Mouse (Mus musculus) midbrain, embryonic 13.5 days (tissue): ENCODE results near the gene Rnf166. TPM values are rescaled to one million over a fixed set of nuclear protein-coding genes. Genes with fewer than 3 reads are reported as not detected.

ENCODE experiments used
- ATAC-seq: fragments of 200-750 bp; cut with Nextera tagmentation; 2 replicates; pipeline ENCODE4 v1.8.0; 2017; ENCODE audit warnings: mild to moderate bottlenecking, moderate TSS enrichment, moderate library complexity
- H3K27ac ChIP-seq: fragments of 300-500 bp; sonication (generic); 2 replicates; pipeline ENCODE4 v1.5.1; 2015; ENCODE audit warnings: inconsistent platforms, mild to moderate bottlenecking, moderate library complexity
- H3K27me3 ChIP-seq: fragments of 300-500 bp; sonication (generic); 2 replicates; pipeline ENCODE4 v1.6.1; 2015; ENCODE audit warnings: mild to moderate bottlenecking, inconsistent platforms
- H3K36me3 ChIP-seq: fragments of 300-500 bp; sonication (generic); 2 replicates; pipeline ENCODE4 v1.6.1; 2015; ENCODE audit warnings: mild to moderate bottlenecking, inconsistent platforms
- H3K4me1 ChIP-seq: fragments of 300-500 bp; sonication (generic); replicated peaks from 2 replicates; pipeline ENCODE4 v1.6.1; 2015; ENCODE audit warnings: inconsistent platforms
- H3K4me2 ChIP-seq: fragments of 300-500 bp; sonication (generic); replicated peaks from 2 replicates; pipeline ENCODE4 v1.6.1; 2015; ENCODE audit warnings: moderate library complexity, mild to moderate bottlenecking, inconsistent platforms
- H3K4me3 ChIP-seq: fragments of 300-500 bp; sonication (generic); replicated peaks from 2 replicates; pipeline ENCODE4 v1.5.1; 2015; ENCODE audit warnings: mild to moderate bottlenecking, inconsistent platforms
- H3K9ac ChIP-seq: fragments of 300-500 bp; sonication (generic); replicated peaks from 2 replicates; pipeline ENCODE4 v1.6.1; 2015; ENCODE audit warnings: mild to moderate bottlenecking, inconsistent platforms
- H3K9me3 ChIP-seq: fragments of 300-500 bp; sonication (generic); 2 replicates; pipeline ENCODE4 v1.6.1; 2016; ENCODE audit warnings: mild to moderate bottlenecking, inconsistent platforms
- WGBS: fragments of 180-500 bp; shearing (Covaris S2); methylation state at CpG from one replicate; pipeline ENCODE4 v1.1.7; 2015; 5-methylcytosine and 5-hydroxymethylcytosine counted together
- microRNA-seq: library from miRNA; unstranded; fragments of <30 nt; microRNA quantifications from one replicate; pipeline ENCODE4, GENCODE M21; 2016
- polyA plus RNA-seq: library from polyadenylated mRNA; unstranded; fragments of >200 nt; fragmentation: Nextera tagmentation; extraction: Ambion mirVana; gene quantifications from 2 replicates; pipeline ENCODE4 v1.2.1, GENCODE M21; 2015

Rnf166 gene
- polyA plus RNA-seq, 1 experiment from 2014 or later: 38.1 TPM

DNA sequence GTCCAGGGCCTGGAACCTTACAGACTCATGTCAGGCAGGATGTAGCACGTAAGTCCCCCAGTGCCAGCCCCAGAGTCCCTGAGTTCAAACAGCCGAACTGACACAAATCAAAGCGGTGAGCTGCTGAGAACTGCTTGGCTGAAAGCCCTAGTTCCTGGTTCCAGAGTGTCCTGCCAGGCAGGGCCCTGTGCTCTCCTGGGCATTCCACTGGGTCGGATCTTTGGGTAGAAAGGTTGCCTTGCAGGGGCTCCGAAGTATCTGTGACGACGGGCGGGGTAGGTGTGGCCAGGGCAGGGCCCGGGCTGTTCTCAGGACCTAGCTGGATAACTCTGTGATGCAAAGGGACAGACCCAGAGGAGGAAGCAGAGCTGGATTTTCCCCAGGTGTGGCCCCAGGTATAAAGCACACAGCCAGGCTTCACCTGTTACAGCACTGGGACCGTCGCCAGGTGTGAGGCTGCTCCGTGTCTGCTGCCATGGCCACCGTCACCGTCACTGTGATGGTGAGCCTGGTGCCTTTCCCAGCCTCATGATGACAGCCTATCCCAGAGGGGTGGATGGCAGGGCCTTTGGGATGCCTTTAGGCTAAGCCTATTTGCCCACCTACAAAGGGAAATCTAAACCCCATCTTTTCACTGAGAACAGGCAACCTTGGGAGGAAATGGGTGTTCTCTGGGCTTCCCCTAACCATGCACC is 54.3 kb downstream of the Rnf166 start, which contains the start of gene Il17c:
Il17c (plus strand) TSS at position 645 of the 695 bp plus-strand sequence.
- Histone ChIP-seq H3K27ac (no peak within 1 kb of the TSS), H3K9ac (no peak within 1 kb of the TSS), H3K4me3 (no peak within 1 kb of the TSS), H3K36me3 (peaks cover 27% of the 10 kb centered on the region), H3K27me3 (no peaks in the 10 kb centered on the region), H3K4me1 (no peaks in the 10 kb centered on the region), H3K4me2 (no peak within 1 kb of the TSS), H3K9me3 (no peaks in the 10 kb centered on the region)
- no peak for ATAC-seq
- WGBS: 87% methylated on average over 14 of the region's 14 CpGs

GRCm38 (mm10) chr8:122419881-122420555 is 55.8 kb downstream of the Rnf166 start:
- no peak overlapping the region for H3K27ac ChIP-seq
- H3K27me3 ChIP-seq: no peaks in the 10 kb centered on the region
- no peak overlapping the region for H3K4me3 ChIP-seq
- H3K9ac ChIP-seq: no peak overlapping the region
- no peak overlapping the region for H3K4me2 ChIP-seq
- no peak for ATAC-seq
- 61% methylated on average over 9 of the region's 9 CpGs for WGBS
- H3K9me3 ChIP-seq: no peaks in the 10 kb centered on the region
- H3K4me1 ChIP-seq: no peaks in the 10 kb centered on the region
- peaks cover 42% of the 10 kb centered on the region for H3K36me3 ChIP-seq

Small RNAs within 50 kb of the gene (microRNA-seq; reads per million reads assigned to microRNA genes)
- gene Gm24366: not detected

Other genes with a start within 250 kb of the Rnf166 start
- 1.5 and 2.1 TPM in 2 replicates for gene Zfpm1, start 193.9 kb downstream of the Rnf166 start, polyA plus RNA-seq
- not detected in 2 replicates for gene Trhr2, start 115.3 kb downstream of the Rnf166 start, polyA plus RNA-seq
- 40.0 and 44.9 TPM in 2 replicates for gene Zc3h18, start 99.5 kb downstream of the Rnf166 start, polyA plus RNA-seq
- gene Il17c, start 54.0 kb downstream of the Rnf166 start, polyA plus RNA-seq: not detected in 2 replicates
- 30.7 and 33.8 TPM in 2 replicates for gene Cyba, start 43.1 kb downstream of the Rnf166 start, polyA plus RNA-seq
- gene Mvd, start 32.6 kb downstream of the Rnf166 start, polyA plus RNA-seq: 45.9 and 47.5 TPM in 2 replicates
- gene Snai3, start 15.3 kb downstream of the Rnf166 start, polyA plus RNA-seq: not detected in 2 replicates
- 73.0 and 80.7 TPM in 2 replicates for gene Ctu2, start 79 bp upstream of the Rnf166 start, polyA plus RNA-seq
- gene Piezo1, start 75.3 kb upstream of the Rnf166 start, polyA plus RNA-seq: 1.6 and 2.9 TPM in 2 replicates
- 13.8 and 14.1 TPM in 2 replicates for gene Cdt1, start 92.0 kb upstream of the Rnf166 start, polyA plus RNA-seq
- 136 and 152 TPM in 2 replicates for gene Aprt, start 100.8 kb upstream of the Rnf166 start, polyA plus RNA-seq
- gene Galns, start 135.4 kb upstream of the Rnf166 start, polyA plus RNA-seq: 3.9 and 4.7 TPM in 2 replicates
- gene Trappc2l, start 135.6 kb upstream of the Rnf166 start, polyA plus RNA-seq: 98.5 and 102 TPM in 2 replicates
- gene Pabpn1l, start 146.7 kb upstream of the Rnf166 start, polyA plus RNA-seq: not detected in 2 replicates
- gene Cbfa2t3, start 223.0 kb upstream of the Rnf166 start, polyA plus RNA-seq: 20.2 and 20.9 TPM in 2 replicates